Mouse (Mus musculus) forebrain, embryonic 16.5 days (tissue): Measurements from ENCODE around the gene Notch1. TPM values are rescaled to one million over a fixed set of nuclear protein-coding genes. Genes with fewer than 3 reads are reported as not detected.

Source experiments
- ATAC-seq: fragments of 200-750 bp; cut with Nextera tagmentation; 2 replicates; pipeline ENCODE4 v1.8.0; 2017; ENCODE audit warnings: mild to moderate bottlenecking, moderate library complexity
- H3K27ac ChIP-seq: fragments of 300-500 bp; sonication (generic); 2 replicates; pipeline ENCODE4 v1.5.1; 2014; ENCODE audit warnings: low read length, control low read depth
- H3K27me3 ChIP-seq: fragments of 300-500 bp; sonication (generic); replicated peaks from 2 replicates; pipeline ENCODE4 v1.6.1; 2014; ENCODE audit warnings: low read length; ENCODE audit not compliant: control insufficient read depth, insufficient read depth
- H3K36me3 ChIP-seq: fragments of 300-500 bp; sonication (generic); 2 replicates; pipeline ENCODE4 v1.6.1; 2014; ENCODE audit not compliant: control insufficient read depth, insufficient read depth
- H3K4me1 ChIP-seq: fragments of 300-500 bp; sonication (generic); replicated peaks from 2 replicates; pipeline ENCODE4 v1.6.1; 2014; ENCODE audit warnings: low read length; ENCODE audit not compliant: control insufficient read depth, insufficient read depth
- H3K4me2 ChIP-seq: fragments of 300-500 bp; sonication (generic); 2 replicates; pipeline ENCODE4 v1.6.1; 2014; ENCODE audit warnings: mild to moderate bottlenecking, low read length, control low read depth
- H3K4me3 ChIP-seq: fragments of 300-500 bp; sonication (generic); replicated peaks from 2 replicates; pipeline ENCODE4 v1.5.1; 2014; ENCODE audit warnings: mild to moderate bottlenecking, low read length, control low read depth
- H3K9ac ChIP-seq: fragments of 300-500 bp; sonication (generic); replicated peaks from 2 replicates; pipeline ENCODE4 v1.6.1; 2014; ENCODE audit warnings: low read depth, low read length, control low read depth
- H3K9me3 ChIP-seq: fragments of 300-500 bp; sonication (generic); 2 replicates; pipeline ENCODE4 v1.6.1; 2016; ENCODE audit warnings: low read length; ENCODE audit not compliant: control insufficient read depth
- WGBS: fragments of 180-500 bp; shearing (Covaris S2); extraction: QIAGEN DNeasy Blood & Tissue Kit; methylation state at CpG from one replicate; pipeline ENCODE4 v1.1.7; 2014; 5-methylcytosine and 5-hydroxymethylcytosine counted together
- polyA plus RNA-seq: library from polyadenylated mRNA; unstranded; fragments of >200 nt; fragmentation: Nextera tagmentation; extraction: Ambion mirVana; gene quantifications from 2 replicates; pipeline ENCODE4 v1.2.1, GENCODE M21; 2015

Gene Notch1
- polyA plus RNA-seq, 1 experiment from 2014 or later = 20.2 TPM

DNA sequence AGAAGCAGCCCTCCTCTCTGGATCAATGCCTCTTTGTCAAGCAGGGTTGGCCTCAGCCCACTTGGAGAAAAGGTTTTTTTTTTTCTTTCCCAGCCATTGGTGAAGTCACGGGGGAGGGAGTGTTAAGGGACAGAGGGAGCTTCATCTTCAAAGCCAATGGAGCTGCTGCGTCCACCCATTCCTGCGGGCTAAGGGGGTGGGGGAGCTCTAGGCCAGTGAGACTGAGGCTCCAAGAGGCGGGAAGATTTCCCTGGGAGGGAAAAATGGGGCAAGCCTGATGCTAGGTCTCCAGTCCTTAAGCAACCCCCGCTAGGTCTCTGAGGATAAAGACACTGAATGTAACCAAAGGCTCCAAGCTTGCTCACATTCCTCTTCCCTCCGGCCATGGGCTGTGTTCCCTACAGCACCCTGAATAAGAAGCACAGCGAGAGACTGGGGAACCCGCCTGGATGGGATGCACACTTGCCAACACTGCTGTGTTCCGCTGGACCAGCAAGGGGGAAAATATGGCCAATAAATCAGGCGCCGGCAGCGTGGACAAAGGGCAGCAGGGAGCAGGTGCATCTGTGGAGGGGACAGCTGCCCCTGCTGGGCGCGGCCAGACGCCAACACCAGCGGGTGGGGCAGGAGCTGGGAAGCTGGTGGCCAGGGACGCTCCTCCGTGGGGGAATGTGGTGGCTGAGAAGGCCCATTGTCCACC, 29.0 kb downstream of the Notch1 start:
- Histone ChIP-seq H3K4me3 (no peak overlapping the region), H3K9me3 (no peaks in the 10 kb centered on the region), H3K9ac (peak overlapping the region; percentile 43), H3K4me2 (peak overlapping the region; percentile 27), H3K27me3 (no peaks in the 10 kb centered on the region), H3K36me3 (no peaks in the 10 kb centered on the region), H3K4me1 (peaks cover 95% of the 10 kb centered on the region), H3K27ac (peak overlapping the region; percentile 95)
- peak; percentile 24; the same call in 1 of the 2 replicates for ATAC-seq
- 5% methylated on average over 18 of the region's 18 CpGs for WGBS

GRCm38 (mm10) chr2:26486835-26487321, 29.6 kb downstream of the Notch1 start:
- 4% methylated on average over 3 of the region's 3 CpGs for WGBS
- Histone ChIP-seq H3K36me3 (no peaks in the 10 kb centered on the region), H3K27ac (peak overlapping the region; percentile 95), H3K4me3 (no peak overlapping the region), H3K9me3 (no peaks in the 10 kb centered on the region), H3K9ac (peak overlapping the region; percentile 43), H3K27me3 (no peaks in the 10 kb centered on the region), H3K4me1 (peaks cover 89% of the 10 kb centered on the region), H3K4me2 (peak overlapping the region; percentile 27)
- ATAC-seq = no peak

- no peak for ATAC-seq
- Histone ChIP-seq H3K4me2 (peak overlapping the region; percentile 27), H3K9me3 (no peaks in the 10 kb centered on the region), H3K36me3 (no peaks in the 10 kb centered on the region), H3K27me3 (no peaks in the 10 kb centered on the region), H3K9ac (peak overlapping the region; percentile 43; the same call in 1 of the 2 replicates), H3K4me1 (peaks cover 87% of the 10 kb centered on the region), H3K4me3 (no peak overlapping the region), H3K27ac (peak overlapping the region; percentile 95)
- WGBS = 14% methylated on average over 5 of the region's 5 CpGs
Observed at GRCm38 (mm10) chr2:26486264-26486810, 30.1 kb downstream of the Notch1 start.

DNA sequence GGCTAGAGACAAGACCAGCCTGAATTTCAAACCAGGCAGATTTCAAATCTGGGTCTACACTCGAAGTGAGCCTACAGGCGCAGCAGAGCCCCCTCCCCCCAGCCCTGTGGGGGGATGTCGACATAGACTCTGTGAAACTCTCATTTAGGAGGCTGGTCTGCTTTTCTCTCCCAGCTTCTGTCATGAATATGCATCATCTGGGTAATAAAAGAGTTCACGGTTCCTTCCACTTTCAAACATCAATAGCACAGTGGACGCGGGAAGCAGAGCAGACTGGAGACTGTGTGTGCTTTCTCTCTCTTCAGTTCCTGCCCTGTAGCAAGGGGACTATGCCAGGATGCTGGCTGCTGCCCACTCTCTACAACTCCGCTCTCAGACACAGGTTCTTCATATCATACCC, 30.8 kb downstream of the Notch1 start:
- Histone ChIP-seq H3K9me3 (no peaks in the 10 kb centered on the region), H3K9ac (peak overlapping the region; percentile 37; the same call in 1 of the 2 replicates), H3K36me3 (no peaks in the 10 kb centered on the region), H3K4me3 (no peak overlapping the region; the same call in 1 of the 2 replicates), H3K4me2 (peak overlapping the region; percentile 27), H3K27ac (peak overlapping the region; percentile 95), H3K27me3 (no peaks in the 10 kb centered on the region), H3K4me1 (peaks cover 81% of the 10 kb centered on the region)
- peak; percentile 83 for ATAC-seq
- WGBS = 5% methylated on average over 7 of the region's 7 CpGs

DNA sequence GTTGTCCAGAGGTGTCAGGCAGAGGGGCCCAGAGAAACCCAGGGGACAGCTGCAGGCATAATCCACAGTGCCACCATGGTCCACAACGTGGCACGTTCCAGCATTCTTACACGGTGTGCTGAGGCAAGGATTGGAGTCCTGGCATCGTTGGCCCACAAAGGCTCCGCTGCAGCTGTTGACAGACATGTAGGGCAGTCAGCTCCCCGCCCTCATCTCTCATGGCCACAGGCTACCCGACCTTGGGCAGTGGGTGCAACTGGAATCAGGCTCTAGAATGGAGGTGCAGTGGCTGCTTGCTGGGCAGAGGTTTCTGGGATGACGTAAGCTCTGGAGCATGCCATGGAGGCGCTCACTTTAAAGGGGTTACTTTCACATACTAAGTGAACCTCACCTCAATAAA, 31.2 kb downstream of the Notch1 start:
- WGBS = 13% methylated on average over 9 of the region's 9 CpGs
- Histone ChIP-seq H3K27ac (peak overlapping the region; percentile 95), H3K4me2 (peak overlapping the region; percentile 27), H3K36me3 (no peaks in the 10 kb centered on the region), H3K9ac (peak overlapping the region; percentile 28; the same call in 1 of the 2 replicates), H3K4me1 (peaks cover 77% of the 10 kb centered on the region), H3K4me3 (peak overlapping the region; percentile 2; the same call in 1 of the 2 replicates), H3K9me3 (no peaks in the 10 kb centered on the region), H3K27me3 (no peaks in the 10 kb centered on the region)
- ATAC-seq = peak; percentile 63

GRCm38 (mm10) chr2:26484169-26484568, 32.3 kb downstream of the Notch1 start:
- ATAC-seq = no peak
- H3K4me1 ChIP-seq = peaks cover 67% of the 10 kb centered on the region
- H3K9ac ChIP-seq = no peak overlapping the region
- no peak overlapping the region for H3K4me2 ChIP-seq
- no peaks in the 10 kb centered on the region for H3K27me3 ChIP-seq
- H3K9me3 ChIP-seq = no peaks in the 10 kb centered on the region
- no peak overlapping the region for H3K4me3 ChIP-seq
- peak overlapping the region; percentile 95 for H3K27ac ChIP-seq
- WGBS = 77% methylated on average over 10 of the region's 10 CpGs
- H3K36me3 ChIP-seq = no peaks in the 10 kb centered on the region

GRCm38 (mm10) chr2:26483230-26483869, 33.1 kb downstream of the Notch1 start:
- no peaks in the 10 kb centered on the region for H3K27me3 ChIP-seq
- 60% methylated on average over 12 of the region's 13 CpGs for WGBS
- ATAC-seq = no peak
- H3K9ac ChIP-seq = no peak overlapping the region
- H3K27ac ChIP-seq = peak overlapping the region; percentile 27; the same call in 1 of the 2 replicates
- no peaks in the 10 kb centered on the region for H3K36me3 ChIP-seq
- H3K9me3 ChIP-seq = no peaks in the 10 kb centered on the region
- peaks cover 67% of the 10 kb centered on the region for H3K4me1 ChIP-seq
- H3K4me3 ChIP-seq = no peak overlapping the region
- H3K4me2 ChIP-seq = no peak overlapping the region

- Histone ChIP-seq H3K4me2 (no peak overlapping the region), H3K4me1 (peaks cover 62% of the 10 kb centered on the region), H3K27me3 (no peaks in the 10 kb centered on the region), H3K9me3 (no peaks in the 10 kb centered on the region), H3K4me3 (no peak overlapping the region), H3K27ac (no peak overlapping the region; the same call in 1 of the 2 replicates), H3K9ac (no peak overlapping the region), H3K36me3 (no peaks in the 10 kb centered on the region; the same call in 1 of the 2 replicates)
- 89% methylated on average over 3 of the region's 3 CpGs for WGBS
- ATAC-seq = no peak
Observed at GRCm38 (mm10) chr2:26482824-26483223, 33.6 kb downstream of the Notch1 start.
